Mouse (Mus musculus) spleen, embryonic (tissue): ENCODE data around the gene A630023A22Rik.

ENCODE experiments used
- CTCF ChIA-PET: fragments of 350-600 bp; sonication (Branson Sonifier 250); formaldehyde crosslinking; loops from one replicate; lab custom pipeline; 2022; lab: Charles Lee

The A630023A22Rik gene

DNA sequence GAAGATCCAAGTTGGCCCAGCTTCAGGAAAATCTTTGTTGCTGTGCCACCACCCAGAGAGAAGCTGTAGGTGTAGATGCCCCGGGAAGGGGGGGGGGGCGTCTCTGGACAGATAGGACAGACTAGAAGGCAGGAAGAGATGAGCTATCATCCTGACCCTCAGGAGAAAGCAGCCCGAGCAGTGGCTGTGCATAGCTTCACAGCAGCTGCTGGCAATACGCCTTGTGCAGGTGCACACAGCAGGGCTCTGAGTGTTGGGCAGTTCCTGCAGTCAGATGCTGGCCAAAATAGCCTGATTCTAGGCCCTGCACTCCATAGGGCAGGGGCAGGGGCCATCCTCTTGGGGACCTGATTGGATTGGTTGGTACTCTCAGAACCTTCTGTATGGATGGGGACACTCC is 15.7 kb downstream of the A630023A22Rik start:
- CTCF ChIA-PET: no interaction called here

DNA sequence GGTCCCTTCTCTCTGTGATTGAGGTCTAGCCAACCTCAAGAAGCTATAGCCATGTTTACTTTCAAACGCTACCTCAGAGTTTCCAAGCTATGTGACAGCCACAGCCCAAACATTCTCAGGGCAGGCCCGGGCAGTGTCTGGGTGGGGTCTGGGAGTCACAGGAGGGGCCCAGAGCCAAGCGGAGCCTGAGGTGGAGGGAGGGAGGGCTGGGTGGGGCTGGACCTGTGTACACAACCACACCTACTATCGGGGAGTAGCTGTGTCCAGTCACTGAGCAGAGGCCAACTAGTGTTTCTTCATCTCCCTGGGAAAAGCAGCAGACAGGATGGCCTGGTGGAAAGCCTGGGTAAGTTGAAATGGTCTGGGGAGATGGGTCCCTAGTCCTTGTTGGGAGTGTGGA is 16.8 kb downstream of the A630023A22Rik start, which contains the start of gene Anxa8:
Anxa8 (plus strand) TSS at position 251 of the 400 bp plus-strand sequence.
- CTCF ChIA-PET: no interaction called here

DNA sequence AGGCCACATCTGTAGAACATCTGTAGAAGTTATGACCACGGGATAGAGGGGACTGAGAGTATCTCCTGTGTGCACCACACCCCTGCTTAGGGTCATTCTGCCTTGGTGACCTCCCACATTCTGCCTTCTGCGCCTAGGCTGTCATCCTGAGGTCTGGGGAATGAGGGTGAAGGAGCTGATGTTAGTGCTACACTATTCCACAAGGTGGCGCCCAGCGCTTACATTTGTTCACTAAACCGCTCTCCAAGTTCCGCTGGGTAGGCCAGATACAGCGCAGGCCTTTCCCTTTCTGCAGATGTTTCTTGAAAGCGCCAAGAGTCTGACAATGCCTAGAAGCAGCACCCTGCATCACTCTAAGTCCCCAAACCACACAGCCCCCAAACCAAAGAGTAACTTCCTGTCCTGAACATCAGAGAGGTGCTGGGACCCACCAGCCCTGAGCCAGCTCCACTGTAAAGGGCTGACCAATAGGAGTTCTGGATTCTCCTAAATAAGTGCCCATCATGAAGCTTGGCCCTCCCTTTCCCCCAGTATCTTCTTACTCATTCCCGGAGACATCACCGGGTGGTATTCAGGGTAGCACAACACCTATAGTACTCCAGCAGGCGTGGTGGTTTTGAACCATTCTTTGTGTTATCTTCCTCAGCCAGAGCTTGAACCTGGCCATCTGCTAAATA is 22.1 kb downstream of the A630023A22Rik start:
- CTCF ChIA-PET: no interaction called here

DNA sequence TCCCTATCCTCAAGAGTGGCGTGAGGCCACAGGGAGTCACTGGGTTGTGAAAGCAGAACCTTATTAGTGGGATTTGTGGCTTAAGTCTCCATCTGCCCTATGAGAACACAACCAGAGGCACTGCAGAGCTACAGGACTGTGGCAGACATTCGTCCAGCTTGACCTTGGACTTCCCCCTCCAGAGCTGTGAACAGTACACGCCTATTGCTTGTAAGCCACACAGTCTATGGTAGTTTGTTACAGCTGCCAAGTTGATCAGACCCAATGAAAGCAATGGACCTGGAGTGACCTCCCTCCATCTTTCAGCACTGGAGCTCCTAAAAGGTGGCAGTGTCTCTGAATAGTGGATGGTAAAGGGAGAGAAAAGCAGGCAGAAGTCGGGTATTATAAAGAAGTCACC is 24.3 kb downstream of the A630023A22Rik start:
- CTCF ChIA-PET: no interaction called here

DNA sequence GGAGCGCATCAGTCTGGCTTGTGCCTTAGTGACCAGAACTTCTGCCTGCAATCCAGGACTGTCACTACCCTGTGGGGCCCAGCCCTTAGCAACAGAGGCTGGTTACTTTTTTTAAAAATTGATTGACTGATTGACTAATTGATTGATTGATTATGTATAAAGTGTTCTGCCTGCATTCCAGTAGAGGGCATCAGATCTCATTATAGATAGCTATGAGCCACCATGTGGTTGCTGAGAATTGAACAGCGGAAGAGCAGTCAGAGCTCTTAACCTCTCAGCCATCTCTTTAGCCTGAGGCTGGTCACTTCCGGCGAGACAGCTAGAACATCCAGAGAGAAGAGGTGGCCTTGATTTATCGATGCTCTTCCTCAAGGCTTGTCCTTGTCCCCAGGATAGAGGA is 25.3 kb downstream of the A630023A22Rik start:
- CTCF ChIA-PET: no interaction called here

DNA sequence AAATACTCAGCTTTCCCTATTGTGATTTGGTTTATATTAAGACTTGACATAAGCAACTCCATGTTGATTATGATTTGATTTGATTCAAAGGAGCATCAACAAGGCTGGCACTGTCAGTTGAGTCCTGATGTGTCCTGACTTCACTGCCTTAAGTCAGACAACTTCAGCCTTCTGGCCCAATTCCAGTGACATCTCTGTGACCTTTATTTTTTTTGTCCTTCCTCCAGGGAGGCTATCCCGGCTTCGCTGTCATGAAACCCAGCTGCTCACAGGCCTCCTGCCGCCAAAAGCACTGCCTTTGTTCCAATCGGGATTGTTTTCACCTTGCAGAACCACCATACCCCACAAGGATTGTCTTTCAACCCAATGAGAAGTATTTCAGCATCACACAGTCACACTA is 27.2 kb downstream of the A630023A22Rik start:
- CTCF ChIA-PET: no interaction called here

DNA sequence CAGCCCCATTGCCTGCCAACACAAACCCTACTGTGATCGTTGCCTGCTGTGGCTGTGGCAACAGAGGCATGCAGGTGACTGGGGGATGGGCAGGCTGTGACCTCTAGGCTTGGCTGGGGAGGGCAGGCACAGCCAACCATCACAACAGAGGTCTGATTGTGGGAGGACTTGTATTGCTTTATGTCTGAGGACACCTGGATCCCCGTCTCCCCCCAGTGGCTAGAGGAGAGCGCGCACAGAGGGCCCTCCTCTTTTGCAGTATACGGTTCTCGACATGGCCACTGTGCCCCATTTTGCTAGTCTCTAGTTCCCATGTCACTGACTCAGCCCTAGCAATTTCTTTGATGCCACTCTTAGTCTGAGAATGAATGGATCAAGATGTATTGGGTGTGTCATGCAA is 30.9 kb downstream of the A630023A22Rik start:
- CTCF ChIA-PET: no interaction called here

DNA sequence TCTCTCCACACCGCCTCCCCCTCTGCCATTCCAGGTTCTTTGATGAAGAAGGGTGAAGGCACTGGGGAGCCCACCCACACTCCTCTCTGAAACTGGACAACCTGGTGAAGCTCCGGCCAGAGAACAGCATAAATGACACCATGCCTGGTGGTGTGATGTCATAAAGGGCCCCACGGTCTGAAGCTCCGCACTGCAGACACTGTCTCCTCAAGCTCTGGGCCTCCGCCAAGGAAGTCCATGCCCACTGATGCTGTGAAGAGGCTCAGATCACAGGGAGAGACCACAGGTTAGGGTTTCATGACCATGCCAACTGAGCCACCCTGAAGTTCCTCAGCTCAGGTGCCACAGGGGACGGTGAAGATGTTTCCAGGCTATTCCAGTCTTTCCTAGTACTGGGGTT is 50.0 kb downstream of the A630023A22Rik start, which contains the start of gene Antxrl:
Antxrl (plus strand) TSS at position 192 of the 400 bp plus-strand sequence.
- CTCF ChIA-PET: no interaction called here

DNA sequence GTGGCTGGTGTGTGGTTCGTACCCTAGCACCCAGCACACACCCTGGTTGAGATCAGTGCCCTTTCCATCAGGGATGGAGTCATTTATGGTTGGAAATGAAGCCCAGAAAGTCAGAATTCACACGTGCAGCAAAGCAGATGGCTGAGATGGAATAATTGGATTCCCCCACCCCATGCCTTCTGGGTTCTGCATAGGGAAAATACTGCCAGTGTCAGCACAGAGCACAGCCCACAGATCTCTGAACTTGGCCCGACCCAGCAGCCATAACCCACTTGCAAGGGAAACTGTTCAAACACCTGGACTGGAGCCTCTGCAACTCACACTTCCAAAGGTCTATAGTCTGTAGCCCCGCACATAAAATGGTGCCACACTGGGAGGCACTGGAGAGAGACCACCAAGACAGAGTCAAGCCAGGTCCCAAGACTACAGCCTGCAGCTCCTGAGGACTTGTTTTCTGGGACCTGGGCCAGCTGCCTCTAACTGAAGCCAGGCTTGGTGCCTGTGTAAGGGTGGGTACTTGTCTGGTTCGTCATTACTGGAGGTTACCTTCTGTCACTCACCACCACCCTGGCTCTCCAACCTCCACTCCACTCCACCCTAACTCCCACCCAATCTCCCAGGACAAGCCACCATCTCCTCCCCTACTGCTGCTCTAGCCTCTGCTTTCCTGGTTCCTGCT is 52.3 kb downstream of the A630023A22Rik start:
- CTCF ChIA-PET: no interaction called here

DNA sequence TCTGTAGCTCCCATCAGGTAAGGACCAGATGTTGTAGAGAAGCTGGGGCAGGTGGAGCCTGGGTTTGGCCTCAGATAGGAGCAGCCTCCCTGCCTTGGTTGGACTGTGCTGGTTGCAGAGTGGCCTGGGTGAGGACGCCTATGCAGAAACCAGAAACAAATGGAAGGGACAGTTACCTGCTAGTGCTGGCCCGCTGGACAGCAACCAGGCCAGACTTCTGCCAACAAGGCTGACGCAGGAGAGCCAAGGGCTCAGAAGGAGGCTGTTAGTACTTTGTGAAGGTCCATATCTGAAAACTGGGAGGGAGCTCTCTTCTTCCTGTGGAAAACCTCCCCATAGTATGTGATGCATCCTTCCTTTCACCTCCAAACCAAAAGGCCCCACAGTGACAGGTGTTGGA is 59.2 kb downstream of the A630023A22Rik start:
- CTCF ChIA-PET: no interaction called here

DNA sequence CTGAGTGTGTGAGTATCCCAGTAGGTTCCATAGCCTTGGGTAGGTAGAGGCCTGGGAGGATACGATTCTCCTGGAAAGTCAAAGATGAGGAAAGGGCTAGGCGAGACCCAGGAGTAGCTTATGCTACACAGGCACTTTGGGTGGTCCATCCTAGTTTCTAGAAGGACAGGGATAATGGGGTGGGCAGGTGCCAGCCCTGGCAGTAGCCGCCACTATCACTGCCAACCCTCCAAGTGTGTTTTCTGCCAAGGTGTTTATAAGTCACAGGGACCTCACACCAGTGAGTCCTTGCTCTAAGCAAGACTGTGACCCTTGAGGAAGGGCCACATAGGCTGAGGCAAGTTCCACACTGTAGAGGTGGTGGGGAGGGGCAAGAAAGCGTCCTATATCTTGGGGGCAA is 61.3 kb downstream of the A630023A22Rik start:
- CTCF ChIA-PET: no interaction called here

DNA sequence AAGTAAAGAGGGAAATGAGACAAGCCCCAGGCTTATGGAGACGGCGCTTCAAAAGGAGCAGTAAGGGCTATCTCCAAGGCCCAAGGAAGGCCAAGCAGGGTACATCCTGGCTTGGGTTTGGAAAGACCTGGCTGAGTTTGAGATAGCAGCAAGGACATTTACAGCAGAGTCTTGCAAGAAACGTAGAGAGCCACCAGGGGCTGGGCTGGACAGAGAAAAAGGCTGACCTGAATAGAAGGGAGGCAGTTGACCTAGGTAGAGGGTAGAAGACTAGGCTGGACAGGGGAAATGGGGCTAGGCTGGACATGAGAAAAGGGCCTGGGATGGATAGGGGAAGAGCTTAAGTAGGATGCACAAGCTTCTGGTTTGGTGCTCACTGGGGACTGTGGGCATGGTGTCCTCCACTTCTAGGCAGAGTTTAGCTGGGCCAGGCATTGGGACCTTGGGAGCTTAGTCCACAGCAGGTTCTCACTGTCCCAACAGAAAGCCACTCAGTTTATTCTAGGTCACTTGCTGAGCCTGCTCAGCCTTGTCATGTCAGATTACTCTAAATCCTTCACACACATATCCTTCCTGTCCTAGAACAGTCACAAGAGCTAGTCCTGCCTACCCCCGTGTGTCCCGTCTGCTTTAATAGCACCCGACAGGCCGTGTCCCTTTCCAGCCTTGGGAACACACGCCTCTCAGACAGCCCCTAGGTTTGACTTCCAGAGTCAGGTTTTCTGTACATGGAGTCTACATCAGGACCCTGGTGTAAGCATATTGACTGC is 68.5 kb downstream of the A630023A22Rik start:
- CTCF ChIA-PET: no interaction called here

DNA sequence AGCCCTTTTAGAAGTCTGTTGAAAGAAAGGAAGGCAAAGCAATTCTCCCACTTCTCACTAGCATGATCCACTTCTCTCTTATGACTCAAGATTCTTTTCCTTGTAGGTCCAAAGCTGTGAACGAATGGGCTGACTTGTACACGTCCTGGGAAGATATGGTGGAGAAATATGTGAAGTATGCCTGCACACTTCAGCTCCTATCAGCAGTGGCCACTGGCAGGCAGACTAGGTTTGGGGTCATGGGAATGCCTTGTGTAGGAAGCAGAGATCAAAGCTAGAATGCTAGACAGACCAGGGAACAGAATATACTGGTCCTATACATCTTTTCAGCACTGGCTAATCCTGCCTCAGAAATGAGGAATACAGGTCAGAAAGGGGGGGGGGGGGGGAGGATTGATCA is 75.8 kb downstream of the A630023A22Rik start:
- CTCF ChIA-PET: no interaction called here

DNA sequence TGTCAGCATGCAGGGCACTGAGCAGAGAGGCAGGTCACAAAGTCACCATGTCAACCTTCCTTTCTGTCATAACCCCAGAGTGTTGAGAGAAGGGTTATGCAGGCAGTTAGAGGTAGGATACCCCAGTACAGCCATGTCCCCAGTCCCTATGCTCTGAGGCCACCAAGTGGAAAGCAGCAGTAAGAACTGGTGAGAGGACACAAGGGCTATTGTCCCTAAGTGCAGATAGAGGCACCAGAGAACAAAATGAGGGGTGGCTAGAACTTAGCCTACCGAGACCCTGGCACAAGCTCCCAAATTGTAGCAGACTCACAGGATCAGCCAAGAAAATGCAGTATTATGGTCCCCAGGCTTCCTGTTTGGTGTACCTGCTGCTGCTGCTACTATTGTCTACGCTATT is 85.6 kb downstream of the A630023A22Rik start:
- CTCF ChIA-PET: no interaction called here

DNA sequence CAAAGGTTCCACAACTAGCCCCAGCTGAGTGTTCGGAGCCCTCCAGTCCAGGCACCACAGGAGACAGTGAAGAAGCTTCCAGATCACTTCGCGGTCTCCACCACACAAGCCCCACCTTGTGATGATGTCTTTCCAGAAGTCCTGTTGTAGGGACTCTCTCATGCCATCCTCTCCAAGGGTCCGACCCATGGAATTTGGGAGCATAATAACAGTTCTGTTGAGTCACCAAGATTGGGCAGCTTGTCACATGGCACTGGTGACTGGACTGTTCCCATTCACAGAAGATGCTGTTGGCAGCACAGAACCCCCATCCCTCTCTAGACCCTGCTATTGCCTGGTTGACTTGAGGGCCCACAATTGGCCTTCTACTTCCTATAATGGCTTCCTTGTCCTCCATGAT is 86.2 kb downstream of the A630023A22Rik start, which contains the start of gene Gm5460:
Gm5460 (plus strand) TSS at position 378 of the 400 bp plus-strand sequence.
- CTCF ChIA-PET: no interaction called here

DNA sequence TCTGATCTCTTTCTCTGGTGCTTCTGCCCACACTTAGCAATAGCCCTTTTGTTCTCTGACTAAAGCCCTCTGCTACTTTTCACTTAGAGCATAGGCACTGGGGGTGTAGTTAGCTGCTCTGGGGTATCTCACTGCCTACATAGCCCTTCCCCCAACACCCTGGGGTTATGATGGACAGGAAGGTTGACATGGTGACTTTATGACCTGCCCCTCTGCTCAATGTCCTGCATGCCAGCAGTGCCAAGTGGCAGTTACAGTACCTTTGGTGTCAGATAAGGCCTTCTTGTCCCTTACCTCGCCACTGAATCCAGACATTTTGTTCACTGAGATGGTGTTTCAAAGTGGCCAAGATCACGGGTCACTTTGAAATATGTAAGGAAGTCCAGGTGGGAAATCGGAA is 87.5 kb downstream of the A630023A22Rik start, which contains the start of gene Gm30083:
Gm30083 (minus strand) TSS at position 120 of the 400 bp plus-strand sequence.
- CTCF ChIA-PET: no interaction called here

DNA sequence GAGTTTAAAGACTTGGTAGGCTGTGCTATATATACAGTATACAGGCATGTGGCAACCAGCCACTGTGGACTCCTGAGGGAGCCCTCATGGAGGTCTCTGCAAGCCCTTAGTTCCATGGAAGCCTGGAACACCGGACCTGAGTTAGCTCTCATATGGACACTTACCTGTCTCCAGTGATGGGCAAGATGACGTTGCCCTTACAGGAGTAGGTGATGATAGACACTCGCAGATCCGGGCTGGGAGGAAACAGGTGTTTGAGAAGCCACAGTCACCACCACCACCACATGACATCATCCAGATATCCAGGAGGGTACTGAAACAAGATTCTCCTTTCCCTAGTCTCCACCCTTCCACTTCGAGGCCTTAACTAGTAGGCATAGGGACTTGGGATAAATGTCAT is 100.2 kb downstream of the A630023A22Rik start:
- CTCF ChIA-PET: no interaction called here

DNA sequence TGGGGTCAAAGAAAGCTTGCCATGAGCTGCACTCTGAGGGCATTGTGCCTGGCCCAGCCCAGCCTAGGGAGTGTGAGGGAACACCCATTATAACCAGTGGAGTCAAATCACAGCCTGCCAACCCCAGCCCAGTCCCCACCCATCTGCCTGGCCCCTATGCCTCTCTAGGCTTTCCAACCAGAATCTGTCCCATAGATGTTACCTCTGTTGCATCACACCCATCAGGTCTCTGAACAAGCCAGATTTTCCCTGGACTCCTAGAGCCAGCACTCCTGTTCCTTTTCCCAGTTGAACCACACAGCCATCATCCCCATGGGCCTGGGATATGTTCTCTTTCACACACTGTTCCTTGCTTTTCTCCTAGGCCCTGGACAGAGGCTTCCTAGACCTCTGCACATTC is 101.1 kb downstream of the A630023A22Rik start:
- CTCF ChIA-PET: no interaction called here
